Mouse (Mus musculus) lung, adult 18-20 months (tissue): Measurements from ENCODE around the gene Ankrd13d.

Source experiments
- DNase-seq, 2 experiments: peaks; one replicate each; pipeline ENCODE4 v3.0.0; 2022; ENCODE audit warnings: mixed read lengths in 2 of 2

Ankrd13d gene

GRCm38 (mm10) chr19:4220957-4221743 lies 61.8 kb downstream of the Ankrd13d start:
- DNase-seq: peak; percentile 58 to 62

DNA sequence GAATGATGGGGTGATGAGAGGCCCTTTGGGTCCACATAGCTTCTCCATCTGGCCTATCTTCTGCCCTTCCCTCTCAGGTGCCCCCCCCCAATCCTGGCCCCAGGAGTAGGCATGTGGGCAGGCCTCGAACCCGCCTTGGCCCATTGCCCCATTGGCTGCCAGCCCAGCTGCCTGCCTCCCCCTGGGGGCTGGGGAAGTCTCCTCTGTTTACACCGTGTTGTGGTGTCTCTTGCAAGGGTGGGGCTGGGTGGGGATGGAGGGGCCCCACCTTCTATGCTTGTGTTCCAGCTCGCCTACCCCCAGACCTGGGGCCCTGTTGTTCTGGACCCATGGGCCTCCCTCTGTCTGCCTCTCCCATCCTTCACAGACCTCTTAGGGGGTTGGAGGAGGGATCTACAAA lies 62.5 kb downstream of the Ankrd13d start:
- peak in 1 of 2 experiments; percentile 60 for DNase-seq
